Mouse (Mus musculus): ENCODE measurements around the gene Tnfsf12.

DNA sequence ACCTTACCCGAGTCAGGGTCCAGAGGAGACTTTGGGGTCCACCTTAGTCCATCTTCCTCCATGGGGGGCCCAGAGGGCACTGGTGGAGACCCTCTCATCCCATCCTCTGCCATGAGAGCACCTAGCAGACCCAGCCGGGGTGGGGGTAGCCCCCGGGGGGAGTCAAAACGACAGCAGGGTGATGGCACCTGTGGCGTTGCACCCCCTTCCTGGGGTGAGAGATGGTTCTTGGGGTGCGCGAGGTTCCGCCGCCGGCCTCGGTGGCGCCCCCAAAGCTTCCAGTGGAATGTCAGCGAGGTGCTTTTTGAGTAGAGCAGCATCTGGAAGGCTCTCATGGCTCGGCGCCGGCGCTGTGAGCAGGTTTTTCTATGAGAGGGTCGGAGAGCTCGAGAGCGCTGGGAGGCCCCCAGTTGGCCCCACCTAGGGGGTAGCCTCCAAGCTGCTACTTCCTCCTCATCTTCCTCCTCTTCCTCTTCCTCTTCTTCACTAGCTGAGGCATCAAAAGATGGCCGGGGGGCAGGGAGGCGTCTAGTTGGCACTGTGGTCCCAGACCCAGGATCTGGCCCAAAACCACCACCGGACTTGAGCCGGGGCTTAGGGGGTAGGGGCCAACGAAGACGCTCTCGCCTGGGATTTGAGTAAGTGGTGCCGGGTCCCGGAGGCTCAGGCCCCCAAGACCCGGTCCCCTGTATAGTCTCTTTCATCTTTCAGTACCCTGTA lies 15.4 kb downstream of the Tnfsf12 start:
- no peak for TF ChIP-seq CTCF (IDR thresholded peaks at IDR 0.05; ENCODE audit: low read depth)
- TF ChIP-seq EP300 (optimal IDR thresholded peaks at IDR 0.05): no peak

All from stomach, postnatal 0 days (tissue).